ENCODE assay signal across 10 mouse cellular contexts in the genomic region with DNA sequence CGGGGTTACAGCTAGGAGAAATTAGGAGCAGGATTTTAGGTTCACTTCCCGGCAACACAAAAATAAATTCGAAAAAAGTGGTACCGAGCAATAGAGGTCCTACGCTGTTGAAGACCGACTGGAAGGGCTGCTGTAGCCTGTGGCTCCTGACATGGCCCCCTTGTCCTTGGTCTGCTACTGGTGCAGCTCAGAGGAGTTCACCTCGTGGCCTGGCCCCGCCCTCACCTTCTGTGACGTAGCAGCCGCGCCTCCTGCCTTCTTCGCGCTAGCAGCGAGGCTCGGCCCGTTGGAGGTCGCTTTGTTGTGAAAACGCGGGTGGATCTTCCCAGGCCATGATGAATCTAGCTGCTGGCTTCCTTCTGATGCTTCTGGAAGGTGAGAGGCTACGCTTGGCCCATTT. TPM values are rescaled to one million over a fixed set of nuclear protein-coding genes. Genes with fewer than 3 reads are reported as not detected.
DNase-seq lines count a peak whose midpoint lies in the region; ATAC-seq and TF ChIP-seq lines count a peak whose summit lies in the region.
"Had no signal": no experiment of that assay in that cellular context is flagged by ENCODE, and none has a peak within 500 bp of the region (broad histone marks: within the 10 kb centered on the region; RNA-seq: fewer than 3 reads in every experiment).

A gene (plus strand): TSS at position 12 of the 400 bp plus-strand sequence.

- H3K27ac ChIP-seq in bone marrow, adult 2 months (ENCODE audit: control insufficient read depth, insufficient read depth, low read depth, low read length, poor library complexity): no peak within 1 kb of the TSS
- H3K27ac ChIP-seq in forebrain, embryonic 15.5 days (replicated peaks): no peak within 1 kb of the TSS
- H3K27ac ChIP-seq in midbrain, embryonic 13.5 days: no peak within 1 kb of the TSS

- WGBS in bone marrow, adult 2 months: 83% methylated on average over 20 of the region's 20 CpGs
- WGBS in forebrain, embryonic 15.5 days: 39% methylated on average over 20 of the region's 20 CpGs
- WGBS in midbrain, embryonic 13.5 days: 35% methylated on average over 20 of the region's 20 CpGs

- no peak for TF ChIP-seq CTCF in bone marrow, adult 2 months (IDR thresholded peaks at IDR 0.05; ENCODE audit: control insufficient read depth, insufficient read depth, low read length)

- no peak within 1 kb of the TSS for H3K4me2 ChIP-seq in forebrain, embryonic 15.5 days (replicated peaks)
- no peak within 1 kb of the TSS for H3K4me2 ChIP-seq in midbrain, embryonic 13.5 days (replicated peaks)

- ATAC-seq in forebrain, embryonic 15.5 days (replicated peaks): no peak
- no peak; the same call in 1 of the 2 replicates for ATAC-seq in midbrain, embryonic 13.5 days
- ATAC-seq: Patski had no signal

- no peaks in the 10 kb centered on the region for H3K27me3 ChIP-seq in forebrain, embryonic 15.5 days
- H3K27me3 ChIP-seq in midbrain, embryonic 13.5 days: no peaks in the 10 kb centered on the region
- H3K27me3 ChIP-seq: Patski had no signal

- DNase-seq in left cerebral cortex, adult 18-20 months (ENCODE audit: low spot score in 2 of 2): no peak
- no peak for DNase-seq in left cerebral cortex, adult 8-10 months (ENCODE audit: low spot score in 2 of 2)
- no peak for DNase-seq in cerebellum, adult 9-11 months
- no peak for DNase-seq in spleen, postnatal 14 days (ENCODE audit: low spot score in 2 of 2)
- no peak for DNase-seq in left cerebral cortex, postnatal 25 days (ENCODE audit: low spot score in 2 of 2)
- DNase-seq: lung, postnatal 14 days had no signal

- H3K36me3 ChIP-seq in forebrain, embryonic 15.5 days: peaks cover 90% of the 10 kb centered on the region
- H3K36me3 ChIP-seq in midbrain, embryonic 13.5 days: peaks cover 95% of the 10 kb centered on the region

- no peak for TF ChIP-seq POLR2A in bone marrow, adult 2 months (IDR thresholded peaks at IDR 0.05; ENCODE audit: borderline replicate concordance, control insufficient read depth, low read depth, low read length)

- no peaks in the 10 kb centered on the region for H3K4me1 ChIP-seq in bone marrow, adult 2 months (ENCODE audit: control insufficient read depth, insufficient read depth, low read length)
- H3K4me1 ChIP-seq in forebrain, embryonic 15.5 days: peaks cover 3% of the 10 kb centered on the region; the same call in 1 of the 2 replicates
- H3K4me1 ChIP-seq in midbrain, embryonic 13.5 days (replicated peaks): no peaks in the 10 kb centered on the region

- intact Hi-C loops in left cerebral cortex, postnatal 25 days (cut with DNase I): loop anchor here (5.0 kb wide), 1 partner anchor 223 kb away; no protein-coding TSS in a partner anchor

- no peaks in the 10 kb centered on the region for H3K9me3 ChIP-seq in forebrain, embryonic 15.5 days
- H3K9me3 ChIP-seq in midbrain, embryonic 13.5 days: no peaks in the 10 kb centered on the region

- H3K4me3 ChIP-seq in bone marrow, adult 2 months (replicated peaks; ENCODE audit: control insufficient read depth, low read depth, low read length): no peak within 1 kb of the TSS
- H3K4me3 ChIP-seq in forebrain, embryonic 15.5 days: no peak within 1 kb of the TSS
- no peak within 1 kb of the TSS for H3K4me3 ChIP-seq in midbrain, embryonic 13.5 days (replicated peaks)

- no peak within 1 kb of the TSS for H3K9ac ChIP-seq in forebrain, embryonic 15.5 days (replicated peaks)
- H3K9ac ChIP-seq in midbrain, embryonic 13.5 days (replicated peaks): no peak within 1 kb of the TSS

RNA-seq across cellular contexts. Expression of the gene that starts here (rescaled TPM):
- total RNA-seq in left cerebral cortex, adult 18-20 months (2021): 10 to 100 TPM; 11.2 to 14.5 TPM
- total RNA-seq in left cerebral cortex, adult 8-10 months (2022): 10 to 100 TPM in 2 of 4 experiments, 1 to 10 TPM in 2; 8.6 to 12.1 (median 10.1) TPM
- 24.3 and 45.9 TPM in 2 replicates for polyA plus RNA-seq in bone marrow, adult 2 months (2011; ENCODE audit: insufficient read depth, insufficient read length, low replicate concordance, missing spikeins)
- polyA plus RNA-seq in forebrain, embryonic 15.5 days (2015; fragmentation: Nextera tagmentation; extraction: Ambion mirVana): 21.9 and 26.2 TPM in 2 replicates
- polyA plus RNA-seq in midbrain, embryonic 13.5 days (2015; fragmentation: Nextera tagmentation; extraction: Ambion mirVana): 15.8 and 19.7 TPM in 2 replicates
- 10 to 100 TPM in 1 of 2 experiments, 1 to 10 TPM in 1; 8.4 to 12.3 TPM for total RNA-seq in left cerebral cortex, postnatal 25 days (2021)
